Mouse (Mus musculus) embryonic fibroblast, embryonic 13.5 days (primary cell): ENCODE measurements at regions not wholly inside any gene's neighbourhood (a gene's known extent, or its start where the extent isn't known, plus 50 kb on each side); places are given as distances from the start of the nearest gene placed in this dataset.

Experiments
- CTCF ChIP-seq: IDR thresholded peaks from 2 replicates; pipeline ENCODE4 v1.5.1; 2011; ENCODE audit warnings: mild to moderate bottlenecking, control low read depth, low read length, moderate library complexity, borderline replicate concordance; ENCODE audit not compliant: insufficient read depth
- POLR2A ChIP-seq: IDR thresholded peaks from 2 replicates; pipeline ENCODE4 v1.6.1; 2011; ENCODE audit warnings: low read depth, mild to moderate bottlenecking, control low read depth, low read length, moderate library complexity

GRCm38 (mm10) chr15:90335506-90335905 is 111.4 kb downstream of the Alg10b start:
- TF ChIP-seq CTCF (no peak), POLR2A (no peak)
